Mouse (Mus musculus): ENCODE data around the gene Prss16. TPM values are rescaled to one million over a fixed set of nuclear protein-coding genes. Genes with fewer than 3 reads are reported as not detected.
A peak's percentile ranks its signal among the peaks of the same experiment; 100 is the strongest.

The Prss16 gene
- polyA plus RNA-seq, 1 experiment from 2014 or later: not detected

- Histone ChIP-seq H3K27me3 (ENCODE audit: control insufficient read depth, insufficient read depth, low read length) (peaks cover 42% of the 10 kb centered on the region), H3K4me3 (ENCODE audit: low read length) (no peak overlapping the region; the same call in 1 of the 2 replicates), H3K4me2 (replicated peaks; ENCODE audit: low read depth, low read length) (peak overlapping the region; percentile 69; the same call in 1 of the 2 replicates)
Measured at GRCm38 (mm10) chr13:21993957-21994738, 15.4 kb downstream of the Prss16 start.

DNA sequence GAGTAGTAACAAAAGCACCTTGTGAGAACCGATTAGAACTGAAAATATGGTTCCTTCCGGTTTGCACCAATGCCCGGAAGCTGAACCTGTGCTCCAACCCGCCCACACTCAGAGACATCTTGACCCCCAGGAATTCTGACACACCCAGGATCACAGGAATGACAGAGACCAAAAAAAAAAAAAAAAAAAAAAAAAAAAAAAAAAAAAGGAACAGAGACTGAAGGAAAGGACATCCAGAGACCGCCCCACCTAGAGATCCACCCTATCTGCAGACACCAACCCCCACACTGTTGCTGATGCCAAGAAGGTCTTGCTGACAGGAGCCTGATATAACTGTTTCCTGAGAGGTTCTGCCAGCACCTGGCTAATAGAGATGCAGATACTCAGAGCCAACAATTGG, 17.0 kb downstream of the Prss16 start:
- Histone ChIP-seq H3K9ac (ENCODE audit: low read depth, low read length) (no peak overlapping the region), H3K4me2 (replicated peaks; ENCODE audit: low read depth, low read length) (no peak overlapping the region), H3K9me3 (ENCODE audit: control insufficient read depth, low read length) (0 out of 2 replicates have a peak, but pooled peaks cover 5% of the 10 kb centered on the region), H3K4me3 (ENCODE audit: low read length) (no peak overlapping the region), H3K27ac (ENCODE audit: low read depth, low read length) (no peak overlapping the region), H3K4me1 (ENCODE audit: control insufficient read depth, insufficient read depth, low read length) (no peaks in the 10 kb centered on the region), H3K27me3 (ENCODE audit: control insufficient read depth, insufficient read depth, low read length) (peaks cover 26% of the 10 kb centered on the region), H3K36me3 (ENCODE audit: control insufficient read depth, insufficient read depth, low read length) (no peaks in the 10 kb centered on the region)
- ATAC-seq (ENCODE audit: low FRiP score, low TSS enrichment): no peak
- WGBS: 78% methylated on average over 5 of the region's 5 CpGs

More at GRCm38 (mm10) chr13:21993957-21994738, 15.4 kb downstream of the Prss16 start:
- Histone ChIP-seq H3K4me1 (ENCODE audit: control insufficient read depth, insufficient read depth, low read length) (no peaks in the 10 kb centered on the region), H3K36me3 (ENCODE audit: control insufficient read depth, insufficient read depth, low read length) (no peaks in the 10 kb centered on the region), H3K9me3 (ENCODE audit: control insufficient read depth, low read length) (0 out of 2 replicates have a peak, but pooled peaks cover 5% of the 10 kb centered on the region), H3K9ac (ENCODE audit: low read depth, low read length) (no peak overlapping the region), H3K27ac (ENCODE audit: low read depth, low read length) (no peak overlapping the region)
- WGBS: under 1% methylated on average over 22 of the region's 22 CpGs
- 0 out of 2 replicates have a peak, but pooled peaks have one; percentile 29 for ATAC-seq (ENCODE audit: low FRiP score, low TSS enrichment)

GRCm38 (mm10) chr13:21984486-21984885, 25.1 kb downstream of the Prss16 start:
- Histone ChIP-seq H3K9ac (ENCODE audit: low read depth, low read length) (no peak overlapping the region), H3K9me3 (ENCODE audit: control insufficient read depth, low read length) (no peaks in the 10 kb centered on the region), H3K4me1 (ENCODE audit: control insufficient read depth, insufficient read depth, low read length) (0 out of 2 replicates have a peak, but pooled peaks cover 3% of the 10 kb centered on the region), H3K4me2 (replicated peaks; ENCODE audit: low read depth, low read length) (no peak overlapping the region), H3K27ac (ENCODE audit: low read depth, low read length) (no peak overlapping the region), H3K4me3 (ENCODE audit: low read length) (no peak overlapping the region), H3K27me3 (ENCODE audit: control insufficient read depth, insufficient read depth, low read length) (peaks cover 55% of the 10 kb centered on the region), H3K36me3 (ENCODE audit: control insufficient read depth, insufficient read depth, low read length) (no peaks in the 10 kb centered on the region)
- no peak for ATAC-seq (ENCODE audit: low FRiP score, low TSS enrichment)
- WGBS: 83% methylated on average over 2 of the region's 2 CpGs

DNA sequence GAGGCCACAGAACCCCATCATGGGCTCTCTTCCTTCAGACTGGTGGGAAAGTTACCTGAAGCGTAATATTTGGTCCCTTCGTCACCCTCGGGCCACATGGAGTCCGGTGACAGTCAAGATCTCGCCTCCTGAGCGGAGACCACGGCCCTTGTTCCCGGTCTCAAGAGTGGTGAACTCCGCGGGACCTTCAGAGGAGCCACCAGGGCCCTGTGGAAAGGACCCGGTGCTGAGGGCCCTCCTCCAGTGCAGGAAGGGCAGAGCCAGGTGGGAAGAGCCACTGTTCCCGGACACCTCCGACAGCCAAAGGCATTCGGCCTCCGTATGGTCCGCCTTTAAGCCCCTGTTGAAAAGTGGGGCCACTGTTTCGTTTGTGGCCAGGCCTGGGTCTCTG, 27.7 kb downstream of the Prss16 start:
- Histone ChIP-seq H3K4me1 (ENCODE audit: control insufficient read depth, insufficient read depth, low read length) (0 out of 2 replicates have a peak, but pooled peaks cover 3% of the 10 kb centered on the region), H3K27me3 (ENCODE audit: control insufficient read depth, insufficient read depth, low read length) (peaks cover 57% of the 10 kb centered on the region), H3K9ac (ENCODE audit: low read depth, low read length) (peak overlapping the region; percentile 72), H3K36me3 (ENCODE audit: control insufficient read depth, insufficient read depth, low read length) (no peaks in the 10 kb centered on the region), H3K9me3 (ENCODE audit: control insufficient read depth, low read length) (no peaks in the 10 kb centered on the region), H3K27ac (ENCODE audit: low read depth, low read length) (no peak overlapping the region), H3K4me2 (replicated peaks; ENCODE audit: low read depth, low read length) (peak overlapping the region; percentile 97), H3K4me3 (ENCODE audit: low read length) (peak overlapping the region; percentile 62)
- peak; percentile 64 for ATAC-seq (ENCODE audit: low FRiP score, low TSS enrichment)
- WGBS: 3% methylated on average over 17 of the region's 17 CpGs

- Histone ChIP-seq H3K4me2 (replicated peaks; ENCODE audit: low read depth, low read length) (peak within 1 kb of the TSS; percentile 97), H3K27me3 (ENCODE audit: control insufficient read depth, insufficient read depth, low read length) (peaks cover 53% of the 10 kb centered on the region)
Measured at GRCm38 (mm10) chr13:21980981-21981802, 28.4 kb downstream of the Prss16 start, which contains the start of gene Pom121l2. Pom121l2 (plus strand) TSS chr13:21981194.

GRCm38 (mm10) chr13:21974726-21975473, 34.6 kb downstream of the Prss16 start:
- Histone ChIP-seq H3K36me3 (ENCODE audit: control insufficient read depth, insufficient read depth, low read length) (no peaks in the 10 kb centered on the region), H3K4me1 (ENCODE audit: control insufficient read depth, insufficient read depth, low read length) (no peaks in the 10 kb centered on the region), H3K4me2 (replicated peaks; ENCODE audit: low read depth, low read length) (peak overlapping the region; percentile 4), H3K9me3 (ENCODE audit: control insufficient read depth, low read length) (no peaks in the 10 kb centered on the region), H3K4me3 (ENCODE audit: low read length) (peak overlapping the region; percentile 53), H3K27ac (ENCODE audit: low read depth, low read length) (peak overlapping the region; percentile 38), H3K9ac (ENCODE audit: low read depth, low read length) (peak overlapping the region; percentile 59), H3K27me3 (ENCODE audit: control insufficient read depth, insufficient read depth, low read length) (peaks cover 4% of the 10 kb centered on the region; the same call in 1 of the 2 replicates)
- WGBS: 4% methylated on average over 20 of the region's 20 CpGs
- peak; percentile 93 for ATAC-seq (ENCODE audit: low FRiP score, low TSS enrichment)

More at GRCm38 (mm10) chr13:21980981-21981802, 28.4 kb downstream of the Prss16 start, which contains the start of gene Pom121l2:
- no peak within 1 kb of the TSS for H3K27ac ChIP-seq (ENCODE audit: low read depth, low read length)
- H3K4me3 ChIP-seq (ENCODE audit: low read length): peak within 1 kb of the TSS; percentile 62
- 0 out of 2 replicates have a peak, but pooled peaks cover 3% of the 10 kb centered on the region for H3K4me1 ChIP-seq (ENCODE audit: control insufficient read depth, insufficient read depth, low read length)
- peak within 1 kb of the TSS; percentile 72 for H3K9ac ChIP-seq (ENCODE audit: low read depth, low read length)
- WGBS: under 1% methylated on average over 55 of the region's 58 CpGs
- H3K9me3 ChIP-seq (ENCODE audit: control insufficient read depth, low read length): no peaks in the 10 kb centered on the region
- H3K36me3 ChIP-seq (ENCODE audit: control insufficient read depth, insufficient read depth, low read length): no peaks in the 10 kb centered on the region
- peak; percentile 82 for ATAC-seq (ENCODE audit: low FRiP score, low TSS enrichment)

- no peaks in the 10 kb centered on the region for H3K4me1 ChIP-seq (ENCODE audit: control insufficient read depth, insufficient read depth, low read length)
- no peaks in the 10 kb centered on the region for H3K9me3 ChIP-seq (ENCODE audit: control insufficient read depth, low read length)
- ATAC-seq (ENCODE audit: low FRiP score, low TSS enrichment): peak; percentile 88
- peak overlapping the region; percentile 59 for H3K9ac ChIP-seq (ENCODE audit: low read depth, low read length)
- H3K36me3 ChIP-seq (ENCODE audit: control insufficient read depth, insufficient read depth, low read length): no peaks in the 10 kb centered on the region
- peak overlapping the region; percentile 38 for H3K27ac ChIP-seq (ENCODE audit: low read depth, low read length)
- peaks cover 3% of the 10 kb centered on the region; the same call in 1 of the 2 replicates for H3K27me3 ChIP-seq (ENCODE audit: control insufficient read depth, insufficient read depth, low read length)
- H3K4me3 ChIP-seq (ENCODE audit: low read length): peak overlapping the region; percentile 53
- peak overlapping the region; percentile 4 for H3K4me2 ChIP-seq (replicated peaks; ENCODE audit: low read depth, low read length)
- under 1% methylated on average over 23 of the region's 23 CpGs for whole genome bisulfite sequencing
Measured at GRCm38 (mm10) chr13:21974221-21974725, 35.3 kb downstream of the Prss16 start.

GRCm38 (mm10) chr13:21971641-21972040, 37.9 kb downstream of the Prss16 start:
- Histone ChIP-seq H3K4me1 (ENCODE audit: control insufficient read depth, insufficient read depth, low read length) (no peaks in the 10 kb centered on the region), H3K36me3 (ENCODE audit: control insufficient read depth, insufficient read depth, low read length) (no peaks in the 10 kb centered on the region), H3K27ac (ENCODE audit: low read depth, low read length) (no peak overlapping the region), H3K4me2 (replicated peaks; ENCODE audit: low read depth, low read length) (no peak overlapping the region), H3K4me3 (ENCODE audit: low read length) (no peak overlapping the region), H3K9me3 (ENCODE audit: control insufficient read depth, low read length) (no peaks in the 10 kb centered on the region), H3K27me3 (ENCODE audit: control insufficient read depth, insufficient read depth, low read length) (no peaks in the 10 kb centered on the region), H3K9ac (ENCODE audit: low read depth, low read length) (no peak overlapping the region)
- ATAC-seq (ENCODE audit: low FRiP score, low TSS enrichment): no peak
- WGBS: 28% methylated on average over 3 of the region's 3 CpGs

Measured in kidney, embryonic 14.5 days (tissue).